Mouse (Mus musculus): ENCODE measurements at regions not wholly inside any gene's neighbourhood (a gene's known extent, or its start where the extent isn't known, plus 50 kb on each side); places are given as distances from the start of the nearest gene placed in this dataset.
A peak's percentile ranks its signal among the peaks of the same experiment; 100 is the strongest.

GRCm38 (mm10) chr3:137153234-137153633 lies 187.6 kb upstream of the Emcn start:
- TF ChIP-seq GATA4 (IDR thresholded peaks at IDR 0.05; ENCODE audit: insufficient replicate concordance, low read length) = no peak

- TF ChIP-seq GATA4 (IDR thresholded peaks at IDR 0.05; ENCODE audit: insufficient replicate concordance, low read length) = no peak
These were observed 186.4 kb upstream of the Emcn start for GRCm38 (mm10) chr3:137154200-137155042.

- no peak for TF ChIP-seq GATA4 (IDR thresholded peaks at IDR 0.05; ENCODE audit: insufficient replicate concordance, low read length)
These were observed 185.8 kb upstream of the Emcn start for GRCm38 (mm10) chr3:137155043-137155404.

- no peak for TF ChIP-seq GATA4 (IDR thresholded peaks at IDR 0.05; ENCODE audit: insufficient replicate concordance, low read length)
These were observed 184.5 kb upstream of the Emcn start for GRCm38 (mm10) chr3:137156250-137156975.

- no peak for TF ChIP-seq GATA4 (IDR thresholded peaks at IDR 0.05; ENCODE audit: insufficient replicate concordance, low read length)
These were observed 151.8 kb upstream of the Emcn start for GRCm38 (mm10) chr3:137189035-137189434.

- TF ChIP-seq GATA4 (IDR thresholded peaks at IDR 0.05; ENCODE audit: insufficient replicate concordance, low read length) = no peak
These were observed 150.4 kb upstream of the Emcn start for GRCm38 (mm10) chr3:137190489-137190888.

GRCm38 (mm10) chr3:137191009-137191408 lies 149.9 kb upstream of the Emcn start:
- TF ChIP-seq GATA4 (IDR thresholded peaks at IDR 0.05; ENCODE audit: insufficient replicate concordance, low read length) = no peak

- TF ChIP-seq GATA4 (IDR thresholded peaks at IDR 0.05; ENCODE audit: insufficient replicate concordance, low read length) = no peak
These were observed 147.0 kb upstream of the Emcn start for GRCm38 (mm10) chr3:137193873-137194272.

GRCm38 (mm10) chr3:137211667-137212066 lies 129.2 kb upstream of the Emcn start:
- TF ChIP-seq GATA4 (IDR thresholded peaks at IDR 0.05; ENCODE audit: insufficient replicate concordance, low read length) = no peak

GRCm38 (mm10) chr3:137216036-137216435 lies 124.8 kb upstream of the Emcn start:
- TF ChIP-seq GATA4 (IDR thresholded peaks at IDR 0.05; ENCODE audit: insufficient replicate concordance, low read length) = no peak

GRCm38 (mm10) chr3:137217245-137217644 lies 123.6 kb upstream of the Emcn start:
- peak; percentile 60; the same call in 1 of the 2 replicates for TF ChIP-seq GATA4 (IDR thresholded peaks at IDR 0.05; ENCODE audit: insufficient replicate concordance, low read length)

- no peak for TF ChIP-seq GATA4 (IDR thresholded peaks at IDR 0.05; ENCODE audit: insufficient replicate concordance, low read length)
These were observed 122.9 kb upstream of the Emcn start for GRCm38 (mm10) chr3:137217926-137218325.

GRCm38 (mm10) chr3:137226151-137226550 lies 114.7 kb upstream of the Emcn start:
- TF ChIP-seq GATA4 (IDR thresholded peaks at IDR 0.05; ENCODE audit: insufficient replicate concordance, low read length) = no peak

- no peak for TF ChIP-seq GATA4 (IDR thresholded peaks at IDR 0.05; ENCODE audit: insufficient replicate concordance, low read length)
These were observed 113.6 kb upstream of the Emcn start for GRCm38 (mm10) chr3:137227122-137227838.

- TF ChIP-seq GATA4 (IDR thresholded peaks at IDR 0.05; ENCODE audit: insufficient replicate concordance, low read length) = no peak
These were observed 112.5 kb upstream of the Emcn start for GRCm38 (mm10) chr3:137228416-137228815.

GRCm38 (mm10) chr3:137242877-137243276 lies 98.0 kb upstream of the Emcn start:
- no peak; the same call in 1 of the 2 replicates for TF ChIP-seq GATA4 (IDR thresholded peaks at IDR 0.05; ENCODE audit: insufficient replicate concordance, low read length)

Measured in liver, adult (tissue).